ENCODE assay signal across 8 mouse cellular contexts in the genomic region with DNA sequence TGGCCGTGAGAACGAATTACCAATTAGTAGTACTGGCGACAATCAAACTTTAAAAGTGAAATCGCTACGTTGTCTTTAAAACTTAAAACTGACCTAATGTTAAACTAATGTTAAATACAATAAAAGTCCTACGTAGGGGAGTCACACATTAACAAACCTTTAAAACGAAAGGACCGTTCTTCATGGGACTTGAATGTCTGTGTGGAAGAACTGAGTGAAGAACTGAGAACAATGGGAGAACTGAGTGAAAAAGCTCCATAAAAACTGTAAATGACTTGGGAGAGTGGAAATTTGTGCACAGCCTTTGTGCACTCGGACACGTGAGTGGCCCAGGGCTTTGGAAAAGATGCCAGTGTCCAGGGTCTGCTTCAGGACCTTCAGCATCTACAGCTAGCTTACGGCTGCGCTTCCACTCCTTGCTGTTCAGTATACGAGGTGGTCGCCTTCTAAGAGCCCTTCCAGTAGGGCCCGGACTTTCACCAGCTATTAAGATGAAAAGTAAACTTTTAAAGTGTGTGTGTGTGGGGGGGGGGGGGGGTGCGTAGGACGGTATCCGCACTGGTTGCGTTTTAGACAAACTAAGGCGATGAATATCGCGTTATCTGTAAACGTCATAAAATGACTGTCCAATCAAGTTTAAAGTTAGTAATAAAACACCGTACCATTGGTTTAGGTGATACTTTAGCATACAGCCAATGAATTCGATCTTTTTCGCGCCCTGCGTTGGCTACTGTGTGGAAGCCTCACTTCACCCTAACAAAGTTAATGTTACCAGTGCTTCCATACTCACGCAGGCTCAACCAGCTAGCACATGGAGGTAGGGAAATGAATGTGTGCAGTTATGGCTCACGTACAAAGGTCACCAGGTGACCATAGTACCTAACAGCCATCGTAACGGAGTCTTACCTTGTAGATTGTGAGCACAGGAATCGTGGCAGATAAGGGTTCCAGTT. TPM values are rescaled to one million over a fixed set of nuclear protein-coding genes. Genes with fewer than 3 reads are reported as not detected.
DNase-seq lines count a peak whose midpoint lies in the region; ATAC-seq lines count a peak whose summit lies in the region.

No protein-coding gene starts in this region.

- H3K4me1 ChIP-seq in megakaryocyte, embryonic 14.5 days = peaks cover 56% of the 10 kb centered on the region

- peak; percentile 67 to 91 for DNase-seq in adrenal gland, adult (ENCODE audit: inconsistent age in 2 of 2, low spot score in 1 of 2)
- DNase-seq in embryo, embryonic 10 days (ENCODE audit: low spot score) = peak; percentile 94
- DNase-seq in gastrocnemius, postnatal 10 days = peak; percentile 55
- peak; percentile 76 to 78 for DNase-seq in left cerebral cortex, adult 9 months (ENCODE audit: low spot score in 2 of 2)
- peak; percentile 80 to 89 for DNase-seq in right cerebral cortex, postnatal 10 days (ENCODE audit: low spot score in 2 of 2)
- peak; percentile 45 to 63 for DNase-seq in urinary bladder, postnatal 36 days (ENCODE audit: low spot score in 2 of 2)

- peak; percentile 91 for ATAC-seq in inflammation-experienced regulatory T-cells, adult 6 months

- no peaks in the 10 kb centered on the region for H3K27me3 ChIP-seq in megakaryocyte, embryonic 14.5 days (replicated peaks)

- H3K36me3 ChIP-seq in megakaryocyte, embryonic 14.5 days (replicated peaks; ENCODE audit: low read length) = no peaks in the 10 kb centered on the region

- H3K4me3 ChIP-seq in megakaryocyte, embryonic 14.5 days (replicated peaks) = peak overlapping the region; percentile 92

- H3K9me3 ChIP-seq in megakaryocyte, embryonic 14.5 days = no peaks in the 10 kb centered on the region

RNA-seq across cellular contexts. Expression of gene Hist1h1b, which starts 1.3 kb away (rescaled TPM):
- total RNA-seq in gastrocnemius, postnatal 10 days (2021) = 100 to 1,000 TPM; 122 to 129 TPM
- polyA plus RNA-seq in inflammation-experienced regulatory T-cells, adult 6 months (2017; shearing (Covaris generic)) = 10 to 100 TPM in 1 of 3 experiments, 1 to 10 TPM in 2; 3.0 to 89.4 (median 8.5) TPM
- polyA plus RNA-seq in megakaryocyte, embryonic 14.5 days (2012; ENCODE audit: insufficient read depth, low replicate concordance) = 3.0 TPM in 1 of 2 replicates, not detected in the other

RNA-seq across cellular contexts. Expression of gene Hist1h3i, which starts 4.1 kb away (rescaled TPM):
- total RNA-seq in gastrocnemius, postnatal 10 days (2021) = 100 to 1,000 TPM; 199 to 235 TPM
- 1 to 10 TPM in 2 of 3 experiments, not detected in 1; 3.1 to 3.4 TPM for polyA plus RNA-seq in inflammation-experienced regulatory T-cells, adult 6 months (2017; shearing (Covaris generic))
- 50.5 and 69.6 TPM in 2 replicates for polyA plus RNA-seq in megakaryocyte, embryonic 14.5 days (2012; ENCODE audit: insufficient read depth, low replicate concordance)

RNA-seq across cellular contexts. Expression of gene Hist1h2an, which starts 7.9 kb away (rescaled TPM):
- total RNA-seq in gastrocnemius, postnatal 10 days (2021) = 10 to 100 TPM; 37.8 to 38.8 TPM
- 1 to 10 TPM in 1 of 3 experiments, not detected in 2; 3.5 TPM for polyA plus RNA-seq in inflammation-experienced regulatory T-cells, adult 6 months (2017; shearing (Covaris generic))
- 22.2 and 79.5 TPM in 2 replicates for polyA plus RNA-seq in megakaryocyte, embryonic 14.5 days (2012; ENCODE audit: insufficient read depth, low replicate concordance)

RNA-seq across cellular contexts. Expression of gene Hist1h2bp, which starts 8.2 kb away (rescaled TPM):
- 10 to 100 TPM; 78.8 to 79.4 TPM for total RNA-seq in gastrocnemius, postnatal 10 days (2021)
- polyA plus RNA-seq in inflammation-experienced regulatory T-cells, adult 6 months (2017; shearing (Covaris generic)) = 1 to 10 TPM; 1.6 to 3.6 (median 3.0) TPM
- 4.6 and 20.3 TPM in 2 replicates for polyA plus RNA-seq in megakaryocyte, embryonic 14.5 days (2012; ENCODE audit: insufficient read depth, low replicate concordance)

RNA-seq across cellular contexts. Expression of gene Hist1h2bn, which starts 25.2 kb away (rescaled TPM):
- 100 to 1,000 TPM in 1 of 2 experiments, 10 to 100 TPM in 1; 94.7 to 110 TPM for total RNA-seq in gastrocnemius, postnatal 10 days (2021)
- polyA plus RNA-seq in inflammation-experienced regulatory T-cells, adult 6 months (2017; shearing (Covaris generic)) = 1 to 10 TPM in 2 of 3 experiments, not detected in 1; 1.8 to 3.0 TPM
- polyA plus RNA-seq in megakaryocyte, embryonic 14.5 days (2012; ENCODE audit: insufficient read depth, low replicate concordance) = 7.1 TPM in 1 of 2 replicates, not detected in the other

Comparison
In these comparisons a context has a peak if more than half of its experiments do, and no peak if none do; other contexts are left out.
1. Peak in every context shown above with its lines: DNase-seq, ATAC-seq and H3K4me3 ChIP-seq.
2. RNA of gene Hist1h3i, which starts 4.1 kb away (polyA plus RNA-seq): 50.5 to 69.6 TPM in megakaryocyte, embryonic 14.5 days; 3.1 to 3.4 TPM in inflammation-experienced regulatory T-cells, adult 6 months; every median in the first group is over 10 times any median in the second.